Mouse (Mus musculus) megakaryocyte, embryonic 14.5 days (primary cell): Measurements from ENCODE around the gene Mapkapk2.

Experiments used
- FLI1 ChIP-seq: IDR thresholded peaks from 2 replicates; pipeline ENCODE4 v1.6.1; 2012; ENCODE audit warnings: low read length, inconsistent platforms, mixed read lengths
- GATA1 ChIP-seq: IDR thresholded peaks from 3 replicates; pipeline ENCODE4 v1.6.1; 2012; ENCODE audit warnings: mixed read lengths, low read length, inconsistent platforms, borderline replicate concordance

GRCm38 (mm10) chr1:131141449-131141848 is 43.8 kb upstream of the Mapkapk2 start:
- TF ChIP-seq GATA1, result no peak
- no peak for TF ChIP-seq FLI1
